Mouse (Mus musculus): ENCODE results near the gene Sphk1. TPM values are rescaled to one million over a fixed set of nuclear protein-coding genes. Genes with fewer than 3 reads are reported as not detected.

Sphk1 gene
- polyA plus RNA-seq, 1 experiment from 2014 or later = 6.4 TPM

DNA sequence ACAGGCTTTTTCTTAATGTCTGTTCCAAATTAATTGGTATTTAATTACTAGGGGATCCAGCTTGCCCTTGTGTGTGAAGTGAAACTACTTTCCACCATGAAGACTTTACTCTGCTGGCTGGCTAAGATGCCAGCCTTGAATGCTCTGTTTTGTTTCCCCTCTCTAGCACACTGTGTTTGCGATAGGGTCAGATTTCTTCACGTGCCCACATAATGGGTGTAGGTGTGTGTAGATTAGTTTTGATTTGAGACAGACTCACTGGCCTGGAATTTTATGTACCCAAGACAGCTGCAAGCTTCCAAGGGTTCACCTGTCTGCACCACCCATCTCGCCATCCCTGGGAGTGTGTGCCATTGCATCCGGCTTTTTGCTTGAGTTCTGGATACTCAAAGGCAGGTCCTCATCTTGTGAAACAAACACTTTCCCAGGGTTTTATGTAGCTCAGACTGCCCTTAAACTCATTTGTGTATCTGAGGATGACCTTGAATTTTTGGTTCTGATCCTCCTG lies 17.1 kb upstream of the Sphk1 start:
- 84% methylated on average over 4 of the region's 4 CpGs for WGBS
- no peak overlapping the region for H3K4me3 ChIP-seq
- H3K4me1 ChIP-seq = peaks cover 8% of the 10 kb centered on the region
- no peaks in the 10 kb centered on the region for H3K36me3 ChIP-seq
- DNase-seq (ENCODE audit: low spot score) = no peak
- no peaks in the 10 kb centered on the region for H3K9me3 ChIP-seq (replicated peaks)
- H3K27ac ChIP-seq (replicated peaks) = no peak overlapping the region
- peaks cover 25% of the 10 kb centered on the region for H3K27me3 ChIP-seq (ENCODE audit: low read depth, poor library complexity, severe bottlenecking)

- H3K4me3 ChIP-seq = peak overlapping the region; percentile 40
- no peaks in the 10 kb centered on the region for H3K36me3 ChIP-seq
- H3K27me3 ChIP-seq (ENCODE audit: low read depth, poor library complexity, severe bottlenecking) = peaks cover 25% of the 10 kb centered on the region
- no peaks in the 10 kb centered on the region for H3K9me3 ChIP-seq (replicated peaks)
- DNase-seq (ENCODE audit: low spot score) = no peak
- WGBS = 13% methylated on average over 24 of the region's 24 CpGs
- H3K4me1 ChIP-seq = peaks cover 8% of the 10 kb centered on the region
- peak overlapping the region; percentile 33; the same call in 1 of the 2 replicates for H3K27ac ChIP-seq (replicated peaks)
These were observed 15.2 kb upstream of the Sphk1 start for GRCm38 (mm10) chr11:116515330-116516020.

- Histone ChIP-seq H3K4me3 (no peak overlapping the region), H3K36me3 (no peaks in the 10 kb centered on the region), H3K27me3 (ENCODE audit: low read depth, poor library complexity, severe bottlenecking) (peaks cover 25% of the 10 kb centered on the region), H3K27ac (replicated peaks) (no peak overlapping the region), H3K4me1 (peaks cover 16% of the 10 kb centered on the region), H3K9me3 (replicated peaks) (no peaks in the 10 kb centered on the region)
- DNase-seq (ENCODE audit: low spot score) = no peak
- WGBS = 78% methylated on average over 8 of the region's 8 CpGs
These were observed 12.2 kb upstream of the Sphk1 start for GRCm38 (mm10) chr11:116518482-116518881.

DNA sequence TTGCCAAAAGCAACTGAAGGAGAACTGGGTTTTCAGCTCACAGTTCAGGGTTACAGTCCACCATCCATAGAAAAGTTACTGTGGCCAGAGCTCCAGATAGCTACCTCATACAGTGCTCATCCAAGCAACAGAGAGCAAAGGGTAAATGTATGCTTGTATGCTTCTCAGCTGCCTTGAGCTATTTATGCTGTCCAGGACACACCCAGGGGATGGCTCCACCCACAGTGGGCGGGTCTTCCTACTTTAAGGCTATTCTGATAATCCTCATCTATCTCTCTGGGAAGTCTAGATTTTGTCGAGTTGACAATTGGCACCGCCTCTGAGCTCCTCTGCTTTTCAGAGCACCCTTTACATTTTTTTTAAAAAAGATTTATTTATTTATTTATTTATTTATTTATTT lies 9.6 kb upstream of the Sphk1 start:
- Histone ChIP-seq H3K27ac (replicated peaks) (no peak overlapping the region), H3K9me3 (replicated peaks) (no peaks in the 10 kb centered on the region), H3K27me3 (ENCODE audit: low read depth, poor library complexity, severe bottlenecking) (no peaks in the 10 kb centered on the region; the same call in 1 of the 2 replicates), H3K36me3 (no peaks in the 10 kb centered on the region), H3K4me3 (no peak overlapping the region), H3K4me1 (peaks cover 13% of the 10 kb centered on the region)
- DNase-seq (ENCODE audit: low spot score) = no peak
- 64% methylated on average over 3 of the region's 3 CpGs for WGBS

GRCm38 (mm10) chr11:116522046-116522445 lies 8.7 kb upstream of the Sphk1 start:
- no peak overlapping the region for H3K27ac ChIP-seq (replicated peaks)
- peaks cover 13% of the 10 kb centered on the region for H3K4me1 ChIP-seq
- H3K9me3 ChIP-seq (replicated peaks) = no peaks in the 10 kb centered on the region
- H3K27me3 ChIP-seq (ENCODE audit: low read depth, poor library complexity, severe bottlenecking) = no peaks in the 10 kb centered on the region
- no peak for DNase-seq (ENCODE audit: low spot score)
- H3K4me3 ChIP-seq = no peak overlapping the region
- WGBS = 87% methylated on average over 3 of the region's 3 CpGs
- no peaks in the 10 kb centered on the region for H3K36me3 ChIP-seq

DNA sequence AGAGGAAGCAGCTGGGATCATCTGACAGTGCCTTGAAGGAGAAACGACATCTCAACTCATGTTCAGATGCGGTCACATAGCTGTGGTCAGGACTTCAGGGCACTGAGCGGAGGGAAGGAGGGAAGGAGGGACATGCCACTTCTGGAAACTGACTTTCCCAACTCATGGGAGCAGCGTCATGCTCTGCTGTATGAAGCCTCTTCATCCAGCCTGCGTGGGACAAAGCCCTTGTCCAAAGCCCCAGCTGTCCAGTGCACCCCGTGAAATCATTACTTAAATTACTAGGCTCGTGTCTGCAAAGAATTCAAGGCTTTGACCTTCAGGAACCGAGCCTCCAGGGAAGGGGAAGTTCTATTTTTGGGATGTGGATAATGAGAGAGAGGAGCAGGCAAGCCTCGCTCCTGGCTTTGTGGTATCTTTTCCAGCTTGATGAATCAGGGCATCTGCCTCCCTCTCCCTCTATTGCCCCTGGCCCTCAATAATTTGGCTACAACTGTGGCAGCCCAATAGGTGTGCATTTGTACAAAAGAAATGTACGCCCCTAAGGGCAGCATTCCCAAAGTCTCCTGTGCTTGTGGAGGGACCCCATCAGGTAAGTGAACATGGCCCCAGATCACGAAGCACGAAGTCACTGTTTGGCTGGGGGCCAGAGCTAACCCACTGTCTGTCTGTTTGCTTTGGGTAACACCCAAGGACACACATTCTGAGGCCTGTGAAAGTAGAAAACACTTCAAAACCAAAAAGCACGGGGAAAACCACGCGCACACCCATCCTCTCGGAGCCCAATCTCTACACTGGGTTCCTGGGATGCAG lies 7.6 kb upstream of the Sphk1 start:
- no peak overlapping the region for H3K27ac ChIP-seq (replicated peaks)
- 0 out of 2 replicates have a peak, but pooled peaks cover 6% of the 10 kb centered on the region for H3K27me3 ChIP-seq (ENCODE audit: low read depth, poor library complexity, severe bottlenecking)
- no peak overlapping the region for H3K4me3 ChIP-seq
- peaks cover 13% of the 10 kb centered on the region for H3K4me1 ChIP-seq
- WGBS = 73% methylated on average over 16 of the region's 16 CpGs
- no peak for DNase-seq (ENCODE audit: low spot score)
- no peaks in the 10 kb centered on the region for H3K9me3 ChIP-seq (replicated peaks)
- H3K36me3 ChIP-seq = no peaks in the 10 kb centered on the region

DNA sequence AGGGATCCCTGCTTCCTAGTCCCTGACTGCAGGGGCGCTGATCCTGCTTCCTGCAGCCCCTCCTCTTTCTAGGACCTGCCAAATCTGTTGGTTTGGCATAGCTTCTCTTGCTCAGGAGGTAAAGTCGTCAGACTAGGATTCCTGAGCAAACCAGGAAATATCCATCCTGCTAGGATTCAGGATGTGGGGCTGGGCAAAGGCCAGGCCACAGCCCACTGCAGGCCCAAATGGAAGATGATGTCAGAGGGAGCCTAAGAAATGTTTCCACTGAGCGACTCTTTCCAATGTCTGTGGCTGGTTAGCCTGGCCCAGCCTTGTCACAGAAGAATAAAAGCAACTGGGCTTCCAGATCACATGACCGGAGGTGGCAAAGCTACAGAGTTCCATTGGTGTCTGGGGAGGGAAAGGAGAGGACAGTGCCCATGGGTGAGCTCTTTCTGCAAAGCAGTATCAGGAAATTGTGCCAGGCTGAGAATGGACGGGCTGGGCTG lies 7.0 kb upstream of the Sphk1 start:
- no peak overlapping the region for H3K4me3 ChIP-seq
- H3K36me3 ChIP-seq = no peaks in the 10 kb centered on the region
- peaks cover 13% of the 10 kb centered on the region for H3K4me1 ChIP-seq
- 53% methylated on average over 5 of the region's 5 CpGs for WGBS
- no peak overlapping the region for H3K27ac ChIP-seq (replicated peaks)
- no peaks in the 10 kb centered on the region for H3K9me3 ChIP-seq (replicated peaks)
- peaks cover 7% of the 10 kb centered on the region; the same call in 1 of the 2 replicates for H3K27me3 ChIP-seq (ENCODE audit: low read depth, poor library complexity, severe bottlenecking)
- DNase-seq (ENCODE audit: low spot score) = no peak

DNA sequence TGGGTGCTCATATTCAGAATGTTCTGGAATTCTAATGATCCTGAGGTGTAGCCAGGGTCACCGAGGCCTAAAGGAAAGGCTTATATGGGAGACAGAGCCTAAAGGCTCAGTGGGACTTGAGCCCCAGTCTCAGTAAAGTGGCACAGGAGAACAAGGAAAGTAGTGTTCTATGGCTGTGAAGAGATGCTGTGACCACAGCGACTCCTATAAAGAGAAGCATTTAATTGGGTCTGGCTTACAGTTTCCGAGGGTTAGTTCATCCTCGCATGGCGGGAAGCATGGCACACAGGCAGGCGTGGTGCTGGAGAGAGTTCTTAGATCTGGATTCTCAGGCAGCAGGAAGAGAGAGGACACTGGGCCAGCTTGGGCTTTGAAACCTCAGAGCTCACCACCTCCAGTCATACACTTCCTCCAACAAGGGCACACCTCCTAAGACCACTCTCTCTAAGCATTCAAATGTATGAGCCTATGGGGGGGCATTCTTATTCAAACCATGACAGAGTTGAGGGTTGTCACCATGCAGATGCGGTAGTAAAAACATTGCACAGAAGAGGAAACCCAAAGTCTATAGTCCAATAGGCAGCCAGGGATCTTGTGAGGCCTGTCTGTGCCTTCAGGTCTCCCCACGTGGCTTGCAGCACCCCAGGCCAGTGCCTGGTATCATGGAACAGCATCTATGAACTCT lies 1.9 kb upstream of the Sphk1 start:
- WGBS = 85% methylated on average over 8 of the region's 8 CpGs
- Histone ChIP-seq H3K9me3 (replicated peaks) (no peaks in the 10 kb centered on the region), H3K27ac (replicated peaks) (no peak overlapping the region), H3K4me1 (peaks cover 44% of the 10 kb centered on the region), H3K4me3 (no peak overlapping the region), H3K27me3 (ENCODE audit: low read depth, poor library complexity, severe bottlenecking) (peaks cover 56% of the 10 kb centered on the region), H3K36me3 (no peaks in the 10 kb centered on the region)
- no peak for DNase-seq (ENCODE audit: low spot score)

- H3K4me3 ChIP-seq = peak overlapping the region; percentile 65
- peaks cover 80% of the 10 kb centered on the region for H3K27me3 ChIP-seq (ENCODE audit: low read depth, poor library complexity, severe bottlenecking)
- 3% methylated on average over 48 of the region's 48 CpGs for WGBS
- H3K9me3 ChIP-seq (replicated peaks) = no peaks in the 10 kb centered on the region
- H3K4me1 ChIP-seq = peaks cover 45% of the 10 kb centered on the region
- peak overlapping the region; percentile 81 for H3K27ac ChIP-seq (replicated peaks)
- DNase-seq (ENCODE audit: low spot score) = peak; percentile 53
- H3K36me3 ChIP-seq = 0 out of 2 replicates have a peak, but pooled peaks cover 3% of the 10 kb centered on the region
These were observed 856 bp downstream of the Sphk1 start for GRCm38 (mm10) chr11:116531371-116532191.

DNA sequence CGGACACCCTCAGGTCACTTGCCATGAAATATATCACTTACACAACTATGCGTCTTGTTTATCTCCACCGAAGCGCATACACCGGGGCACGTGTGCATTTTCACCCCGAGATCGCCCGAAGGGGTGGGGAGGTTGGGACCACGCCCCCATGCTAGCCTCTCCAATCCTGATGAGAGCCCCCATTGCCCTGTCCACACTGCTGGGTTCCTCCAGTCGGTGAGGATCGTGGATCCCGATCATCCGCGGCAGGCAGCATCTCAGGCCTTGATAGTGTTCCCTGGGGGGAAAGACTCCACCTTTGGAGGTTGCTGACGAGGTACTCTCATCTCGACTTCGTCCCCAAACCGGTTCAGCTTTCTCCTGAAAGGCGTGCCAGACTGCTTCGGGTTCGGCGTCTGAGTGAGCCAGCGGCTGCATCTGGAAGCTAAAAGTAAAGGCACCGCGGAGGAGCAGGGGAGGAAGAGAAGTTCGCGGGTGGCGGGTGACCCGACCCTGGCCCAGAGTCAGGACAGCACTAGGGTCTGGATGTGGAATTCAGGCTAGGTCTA lies 1.6 kb downstream of the Sphk1 start:
- peak overlapping the region; percentile 65 for H3K4me3 ChIP-seq
- H3K4me1 ChIP-seq = peaks cover 45% of the 10 kb centered on the region
- H3K27me3 ChIP-seq (ENCODE audit: low read depth, poor library complexity, severe bottlenecking) = peaks cover 80% of the 10 kb centered on the region
- under 1% methylated on average over 30 of the region's 30 CpGs for WGBS
- DNase-seq (ENCODE audit: low spot score) = peak; percentile 61
- peaks cover 8% of the 10 kb centered on the region for H3K36me3 ChIP-seq
- H3K27ac ChIP-seq (replicated peaks) = peak overlapping the region; percentile 68; the same call in 1 of the 2 replicates
- H3K9me3 ChIP-seq (replicated peaks) = no peaks in the 10 kb centered on the region

- Histone ChIP-seq H3K4me1 (peaks cover 45% of the 10 kb centered on the region), H3K27ac (replicated peaks) (peak overlapping the region; percentile 68), H3K36me3 (peaks cover 14% of the 10 kb centered on the region), H3K27me3 (ENCODE audit: low read depth, poor library complexity, severe bottlenecking) (peaks cover 75% of the 10 kb centered on the region), H3K9me3 (replicated peaks) (no peaks in the 10 kb centered on the region), H3K4me3 (peak overlapping the region; percentile 65)
- under 1% methylated on average over 49 of the region's 50 CpGs for WGBS
- DNase-seq (ENCODE audit: low spot score) = no peak
These were observed 2.1 kb downstream of the Sphk1 start for GRCm38 (mm10) chr11:116532810-116533338.

Data from midbrain, embryonic 10.5 days (tissue).